Mouse (Mus musculus) subcutaneous adipose tissue, adult 2 months (tissue): ENCODE measurements around the gene Cope. TPM values are rescaled to one million over a fixed set of nuclear protein-coding genes. Genes with fewer than 3 reads are reported as not detected.

Experiments used
- polyA plus RNA-seq: library from polyadenylated mRNA; depleted of rRNA; stranded (reverse); fragments of >200 nt; gene quantifications from 2 replicates; pipeline ENCODE4 v1.2.3, GENCODE M21; 2012; ENCODE audit warnings: low replicate concordance; rRNA removed

The Cope gene
- 327 and 352 TPM in 2 replicates for polyA plus RNA-seq

GRCm38 (mm10) chr8:70302358-70302890 is at the start of gene Cope, which contains the start of gene Ddx49:
TSS of gene Cope (plus strand) at chr8:70302518.
TSS of gene Ddx49 (minus strand) at chr8:70302489.

GRCm38 (mm10) chr8:70282603-70283135 is 19.6 kb upstream of the Cope start, which contains the start of gene Homer3:
TSS of gene Homer3 (plus strand) at chr8:70282827.

GRCm38 (mm10) chr8:70315624-70316510 is 13.5 kb downstream of the Cope start, which contains the start of gene Cers1:
TSS of gene Cers1 (plus strand) at chr8:70315775.

GRCm38 (mm10) chr8:70329124-70329834 is 27.0 kb downstream of the Cope start, which contains the start of gene Gdf1:
TSS of gene Gdf1 (plus strand) at chr8:70329817.

GRCm38 (mm10) chr8:70353194-70353817 is 51.0 kb downstream of the Cope start, which contains the start of gene Upf1:
TSS of gene Upf1 (minus strand) at chr8:70353278.

Other genes starting within 250 kb of the Cope start
- 3.2 and 4.2 TPM in 2 replicates for gene Tm6sf2, start 229.6 kb upstream of the Cope start, polyA plus RNA-seq
- gene Hapln4, start 219.1 kb upstream of the Cope start, polyA plus RNA-seq, result 0.42 and 0.92 TPM in 2 replicates
- gene Ncan, start 181.6 kb upstream of the Cope start, polyA plus RNA-seq, result 0.50 and 3.3 TPM in 2 replicates
- gene Nr2c2ap, start 171.2 kb upstream of the Cope start, polyA plus RNA-seq, result 18.9 and 21.9 TPM in 2 replicates
- gene Rfxank, start 163.4 kb upstream of the Cope start, polyA plus RNA-seq, result 27.5 and 30.0 TPM in 2 replicates
- 105 and 114 TPM in 2 replicates for gene Borcs8, start 163.0 kb upstream of the Cope start, polyA plus RNA-seq
- 0.32 and 0.39 TPM in 2 replicates for gene Mef2b, start 162.8 kb upstream of the Cope start, polyA plus RNA-seq
- 123 and 138 TPM in 2 replicates for gene Tmem161a, start 130.2 kb upstream of the Cope start, polyA plus RNA-seq
- 41.2 and 60.9 TPM in 2 replicates for gene Slc25a42, start 90.2 kb upstream of the Cope start, polyA plus RNA-seq
- 37.0 and 50.6 TPM in 2 replicates for gene Sugp2, start 68.3 kb upstream of the Cope start, polyA plus RNA-seq
- 28.9 TPM in 2 replicates for gene Armc6, start 68.1 kb upstream of the Cope start, polyA plus RNA-seq
- gene Homer3, start 19.7 kb upstream of the Cope start, polyA plus RNA-seq, result 41.4 and 54.4 TPM in 2 replicates
- gene Ddx49, start within 50 bp of the Cope start, polyA plus RNA-seq, result 39.0 and 64.2 TPM in 2 replicates
- 1.3 and 8.5 TPM in 2 replicates for gene Cers1, start 13.3 kb downstream of the Cope start, polyA plus RNA-seq
- 0.53 and 1.3 TPM in 2 replicates for gene Gdf1, start 27.3 kb downstream of the Cope start, polyA plus RNA-seq
- 24.6 and 43.5 TPM in 2 replicates for gene Upf1, start 50.8 kb downstream of the Cope start, polyA plus RNA-seq
- gene Comp, start 71.0 kb downstream of the Cope start, polyA plus RNA-seq, result 1.2 TPM in 2 replicates
- 13.5 and 36.3 TPM in 2 replicates for gene Crtc1, start 137.1 kb downstream of the Cope start, polyA plus RNA-seq
- gene Klhl26, start 174.4 kb downstream of the Cope start, polyA plus RNA-seq, result 34.4 and 65.1 TPM in 2 replicates
- 7.8 TPM in 1 of 2 replicates, not detected in the other for gene Tmem59l, start 184.8 kb downstream of the Cope start, polyA plus RNA-seq
- gene Crlf1, start 190.6 kb downstream of the Cope start, polyA plus RNA-seq, result 2.6 and 5.6 TPM in 2 replicates
- 210 and 310 TPM in 2 replicates for gene Rex1bd, start 204.2 kb downstream of the Cope start, polyA plus RNA-seq
- 477 and 704 TPM in 2 replicates for gene Uba52, start 208.3 kb downstream of the Cope start, polyA plus RNA-seq
- gene Fkbp8, start 225.2 kb downstream of the Cope start, polyA plus RNA-seq, result 427 and 435 TPM in 2 replicates
- gene Kxd1, start 225.4 kb downstream of the Cope start, polyA plus RNA-seq, result 103 and 119 TPM in 2 replicates
- 20.7 and 31.8 TPM in 2 replicates for gene Ell, start 236.9 kb downstream of the Cope start, polyA plus RNA-seq